Mouse (Mus musculus): ENCODE measurements around the gene Ankmy1.

The Ankmy1 gene

GRCm38 (mm10) chr1:92831188-92832001, 71.3 kb downstream of the Ankmy1 start, which contains the start of gene Gpc1:
Gene Gpc1 (plus strand): TSS chr1:92831645.
- peak; percentile 72 for DNase-seq (ENCODE audit: low read depth, low spot score)

- no peak for DNase-seq (ENCODE audit: low read depth, low spot score)
Observed at GRCm38 (mm10) chr1:92830626-92831187, 72.0 kb downstream of the Ankmy1 start.

DNA sequence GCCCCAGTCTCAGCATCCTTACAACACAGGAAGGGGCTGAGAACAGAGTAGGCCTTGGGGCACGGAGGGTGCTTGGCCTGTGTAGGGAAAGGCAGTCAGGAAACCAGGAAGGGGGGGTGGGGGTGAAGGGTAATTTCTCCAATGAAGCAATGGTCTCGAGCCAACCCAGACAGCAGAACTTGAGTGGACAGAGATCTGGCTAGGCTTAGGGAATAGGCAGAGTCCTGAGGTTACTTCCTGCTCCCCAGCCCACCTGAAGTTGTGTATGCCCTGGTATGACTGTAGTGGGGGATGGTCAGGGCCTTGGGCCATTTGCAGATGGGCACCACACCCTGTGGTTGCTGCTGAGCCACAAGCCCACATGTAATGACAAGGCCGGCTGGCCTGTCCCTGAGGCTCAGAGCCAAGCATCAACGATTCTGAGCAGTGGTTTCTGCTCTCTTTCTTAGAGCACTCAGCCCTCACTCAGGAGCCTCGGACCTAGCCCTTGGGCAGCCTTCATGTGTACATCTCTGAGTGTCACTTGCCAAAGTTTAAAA, 86.9 kb downstream of the Ankmy1 start:
- DNase-seq (ENCODE audit: low read depth, low spot score) = peak; percentile 69

DNA sequence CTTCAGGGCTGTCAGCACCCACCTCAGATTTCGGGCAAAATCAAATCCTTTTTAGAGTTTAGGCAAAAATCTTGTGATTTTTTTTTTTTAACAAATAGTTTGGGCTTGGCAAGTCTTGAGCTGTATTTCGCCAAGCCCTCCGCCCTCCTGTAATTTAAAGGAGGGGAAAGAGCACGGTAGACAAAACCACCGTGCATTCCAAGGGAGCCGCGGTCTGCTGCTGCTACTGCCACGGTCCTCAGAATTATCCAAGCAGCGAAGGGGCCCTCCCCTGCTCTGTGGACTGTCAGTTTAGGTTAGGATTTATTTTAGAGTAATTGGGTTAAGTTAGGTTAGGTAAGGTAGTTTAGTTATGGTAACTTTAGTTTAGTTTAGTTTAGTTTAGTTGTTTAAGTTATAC, 87.6 kb downstream of the Ankmy1 start:
- DNase-seq (ENCODE audit: low read depth, low spot score) = peak; percentile 64

DNA sequence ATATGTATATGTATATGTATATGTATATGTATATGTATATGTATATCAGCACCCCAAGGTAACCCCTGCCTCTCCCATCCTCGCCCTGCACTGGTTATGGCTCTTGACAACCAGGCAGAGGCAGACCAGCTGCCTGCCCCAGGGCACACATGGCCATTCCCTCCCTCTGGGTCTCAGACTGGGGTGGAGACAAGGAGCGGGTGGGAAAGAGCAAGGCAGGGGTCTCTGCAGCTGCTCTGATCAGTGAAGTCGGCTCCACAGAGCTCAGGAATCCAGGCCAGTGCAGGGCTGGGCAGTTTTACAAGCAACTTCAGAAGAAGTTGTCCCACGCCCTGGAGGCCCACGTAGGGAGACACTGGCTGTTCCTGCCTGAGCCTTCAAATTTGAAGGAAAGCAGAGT, 88.4 kb downstream of the Ankmy1 start:
- DNase-seq (ENCODE audit: low read depth, low spot score) = no peak
